In the genomic region with DNA sequence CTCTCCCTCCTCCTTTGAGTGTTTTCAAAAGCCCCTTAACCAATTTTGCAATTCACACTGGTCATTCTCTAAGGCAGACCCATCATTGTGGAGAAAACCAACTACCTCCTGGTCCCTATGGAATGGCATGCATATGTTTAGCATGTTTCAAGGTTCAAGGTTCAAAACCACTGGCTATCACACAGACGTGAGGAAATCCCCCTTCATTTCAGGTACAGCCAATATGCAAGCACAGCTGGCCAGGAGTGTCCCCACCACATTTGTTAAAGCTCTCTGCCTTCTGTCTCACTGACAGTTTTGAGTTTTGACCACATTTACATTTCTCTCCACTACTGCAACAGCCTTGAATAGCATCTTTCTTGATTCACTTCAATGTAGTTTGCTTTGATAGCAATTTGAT, we compare ENCODE assay signal across 31 mouse cellular contexts.
"Had no signal": no experiment of that assay in that cellular context is flagged by ENCODE, and none has a peak within 500 bp of the region (broad histone marks: within the 10 kb centered on the region; RNA-seq: fewer than 3 reads in every experiment).

No protein-coding gene starts in this region.

- H3K27ac ChIP-seq: heart, embryonic 13.5 days; heart, embryonic 15.5 days; hindbrain, embryonic 10.5 days; hindbrain, embryonic 12.5 days; hindbrain, embryonic 13.5 days; hindbrain, embryonic 14.5 days; hindbrain, embryonic 15.5 days; hindbrain, postnatal 0 days; intestine, embryonic 15.5 days; kidney, embryonic 15.5 days; kidney, postnatal 0 days; layer of hippocampus, adult 2 months; left cerebral cortex, adult 2 months had no signal

- H3K9me3 ChIP-seq: heart, embryonic 12.5 days; heart, embryonic 13.5 days; heart, embryonic 15.5 days; hindbrain, embryonic 10.5 days; hindbrain, embryonic 12.5 days; hindbrain, embryonic 13.5 days; hindbrain, embryonic 15.5 days; intestine, embryonic 15.5 days; kidney, embryonic 15.5 days had no signal

- H3K36me3 ChIP-seq: heart, embryonic 12.5 days; heart, embryonic 13.5 days; heart, embryonic 15.5 days; hindbrain, embryonic 10.5 days; hindbrain, embryonic 12.5 days; hindbrain, embryonic 13.5 days; hindbrain, embryonic 15.5 days; intestine, embryonic 15.5 days; kidney, embryonic 15.5 days had no signal

- DNase-seq: heart, postnatal 10 days; heart, postnatal 14 days; heart, postnatal 36 days; heart, postnatal 4 days; kidney, adult 11 months; kidney, adult 18-20 months; kidney, adult 2 months; kidney, adult 8-10 months; kidney, adult 9 months; kidney, postnatal 10 days; kidney, postnatal 14 days; kidney, postnatal 25 days; kidney, postnatal 36 days; kidney, postnatal 4 days; layer of hippocampus, adult 9-11 months; layer of hippocampus, postnatal 36 days had no signal

- H3K4me3 ChIP-seq: heart, embryonic 12.5 days; heart, embryonic 13.5 days; heart, embryonic 15.5 days; hindbrain, embryonic 10.5 days; hindbrain, embryonic 12.5 days; hindbrain, embryonic 13.5 days; hindbrain, embryonic 15.5 days; intestine, embryonic 15.5 days; kidney, embryonic 15.5 days; layer of hippocampus, adult 2 months; left cerebral cortex, adult 2 months had no signal

- H3K9ac ChIP-seq: heart, embryonic 12.5 days; heart, embryonic 13.5 days; heart, embryonic 15.5 days; hindbrain, embryonic 12.5 days; hindbrain, embryonic 13.5 days; hindbrain, embryonic 14.5 days; hindbrain, embryonic 15.5 days; intestine, embryonic 15.5 days; kidney, embryonic 15.5 days had no signal

- H3K27me3 ChIP-seq: heart, embryonic 12.5 days; heart, embryonic 13.5 days; heart, embryonic 15.5 days; hindbrain, embryonic 12.5 days; hindbrain, embryonic 13.5 days; hindbrain, embryonic 15.5 days; intestine, embryonic 15.5 days; kidney, embryonic 15.5 days had no signal

- H3K4me2 ChIP-seq: heart, embryonic 11.5 days; heart, embryonic 12.5 days; heart, embryonic 13.5 days; heart, embryonic 15.5 days; hindbrain, embryonic 12.5 days; hindbrain, embryonic 13.5 days; hindbrain, embryonic 14.5 days; hindbrain, embryonic 15.5 days; intestine, embryonic 15.5 days; kidney, embryonic 15.5 days had no signal

- H3K4me1 ChIP-seq: heart, embryonic 15.5 days; hindbrain, embryonic 10.5 days; hindbrain, embryonic 12.5 days; hindbrain, embryonic 13.5 days; hindbrain, embryonic 15.5 days; intestine, embryonic 15.5 days; kidney, embryonic 15.5 days had no signal
